Mouse (Mus musculus) kidney, adult 2 months (tissue): Measurements from ENCODE around the gene Zkscan1.

Experiments used
- CTCF ChIP-seq: fragments of 200-500 bp; conservative IDR thresholded peaks from 2 replicates; pipeline ENCODE4 v1.5.1; 2011; ENCODE audit warnings: low read depth, mild to moderate bottlenecking, control low read depth, low read length, moderate library complexity, mixed read lengths; ENCODE audit not compliant: insufficient read depth, insufficient read length
- POLR2A ChIP-seq: fragments of 200-500 bp; IDR thresholded peaks from one replicate; pipeline ENCODE4 v1.6.1; 2011; ENCODE audit warnings: low read depth, low read length, control low read depth

- TF ChIP-seq CTCF (no peak), POLR2A (no peak)
These were observed 377 bp upstream of the Zkscan1 start for GRCm38 (mm10) chr5:138084507-138084906.
